In genomic region chr2:18676457-18676935, GRCm38 (mm10) we compare ENCODE assay signal across 8 mouse cellular contexts. TPM values are rescaled to one million over a fixed set of nuclear protein-coding genes. Genes with fewer than 3 reads are reported as not detected.
DNase-seq lines count a peak whose midpoint lies in the region; ATAC-seq and TF ChIP-seq lines count a peak whose summit lies in the region.

No protein-coding gene starts in this region.

- TF ChIP-seq POLR2A in liver, adult 2 months (IDR thresholded peaks at IDR 0.05; ENCODE audit: extremely low read depth, insufficient read depth, low read length), result 0 out of 2 replicates have a peak, but pooled peaks have one; percentile 24

- no peaks in the 10 kb centered on the region for H3K9me3 ChIP-seq in stomach, embryonic 14.5 days (ENCODE audit: control insufficient read depth, low read depth, low read length)

- H3K27ac ChIP-seq in liver, adult 2 months (replicated peaks; ENCODE audit: insufficient read depth, low read depth, low read length), result peak overlapping the region; percentile 71; the same call in 1 of the 2 replicates
- peak overlapping the region; percentile 92; the same call in 1 of the 2 replicates for H3K27ac ChIP-seq in stomach, embryonic 14.5 days (ENCODE audit: low read length)

- peaks cover 5% of the 10 kb centered on the region; the same call in 1 of the 2 replicates for H3K79me2 ChIP-seq in liver, adult 2 months (ENCODE audit: control insufficient read depth, insufficient read depth, low read length)

- peak overlapping the region; percentile 86 for H3K4me2 ChIP-seq in stomach, embryonic 14.5 days (replicated peaks; ENCODE audit: low read depth, low read length)

- under 1% methylated on average over 49 of the region's 64 CpGs for WGBS in liver, adult 2 months
- 0% methylated on average over 35 of the region's 64 CpGs for WGBS in stomach, embryonic 14.5 days

- peak; percentile 99 for DNase-seq in heart, adult 11 months
- DNase-seq in heart, adult 8-10 months (ENCODE audit: low spot score), result no peak
- DNase-seq in gastrocnemius, postnatal 36 days, result peak; percentile 59 to 65
- DNase-seq in kidney, adult 18-20 months, result peak; percentile 79
- peak; percentile 67 for DNase-seq in liver, adult 2 months (ENCODE audit: extremely low read depth, low read depth, low spot score)

- peak overlapping the region; percentile 82; the same call in 1 of the 2 replicates for H3K4me3 ChIP-seq in liver, adult 2 months (ENCODE audit: insufficient read depth, low read depth, low read length)
- peak overlapping the region; percentile 84 for H3K4me3 ChIP-seq in stomach, embryonic 14.5 days (ENCODE audit: low read depth, low read length)

- peak; percentile 17 for ATAC-seq in common myeloid progenitor, adult 5-6 weeks (replicated peaks; ENCODE audit: low read depth, poor library complexity, severe bottlenecking)
- ATAC-seq in monocyte, adult 5-6 weeks (replicated peaks; ENCODE audit: insufficient number of reproducible peaks, low FRiP score, low TSS enrichment, poor library complexity, severe bottlenecking), result peak; percentile 37
- ATAC-seq in stomach, embryonic 14.5 days (ENCODE audit: insufficient number of reproducible peaks, insufficient read depth, low FRiP score, low read depth), result peak; percentile 88

- peaks cover 12% of the 10 kb centered on the region for H3K4me1 ChIP-seq in liver, adult 2 months (ENCODE audit: control insufficient read depth, insufficient read depth, low read length)
- H3K4me1 ChIP-seq in stomach, embryonic 14.5 days (ENCODE audit: control insufficient read depth, insufficient read depth, low read length), result peaks cover 16% of the 10 kb centered on the region; the same call in 1 of the 2 replicates

- peak overlapping the region; percentile 90 for H3K9ac ChIP-seq in liver, adult 2 months (ENCODE audit: low read depth, low read length)
- H3K9ac ChIP-seq in stomach, embryonic 14.5 days (replicated peaks; ENCODE audit: low read depth, low read length), result peak overlapping the region; percentile 92

- intact Hi-C loops in gastrocnemius, postnatal 36 days (cut with DNase I), result loop anchor here (2.0 to 10.0 kb wide), 4 partner anchors 16 to 652 kb away; no protein-coding TSS in a partner anchor

- no peaks in the 10 kb centered on the region for H3K36me3 ChIP-seq in liver, adult 2 months (ENCODE audit: control insufficient read depth, insufficient read depth, low read length)
- no peaks in the 10 kb centered on the region for H3K36me3 ChIP-seq in stomach, embryonic 14.5 days (ENCODE audit: control insufficient read depth, insufficient read depth, low read length)

- H3K27me3 ChIP-seq in liver, adult 2 months (ENCODE audit: control insufficient read depth, insufficient read depth, low read length), result peaks cover 9% of the 10 kb centered on the region
- H3K27me3 ChIP-seq in stomach, embryonic 14.5 days (ENCODE audit: control insufficient read depth, insufficient read depth, low read length), result no peaks in the 10 kb centered on the region

- TF ChIP-seq CTCF in liver, adult 2 months (IDR thresholded peaks at IDR 0.05; ENCODE audit: low read depth, low read length), result no peak

RNA-seq across cellular contexts. Expression of gene Bmi1, which starts 0.3 kb away (rescaled TPM):
- 10 to 100 TPM; 51.9 to 74.4 (median 64.3) TPM for total RNA-seq in heart, adult 8-10 months (2022)
- 52.6 and 53.6 TPM in 2 replicates for total RNA-seq in common myeloid progenitor, adult 5-6 weeks (2017)
- 10 to 100 TPM; 37.2 to 37.6 TPM for total RNA-seq in gastrocnemius, postnatal 36 days (2021)
- 19.9 and 20.4 TPM in 2 replicates for total RNA-seq in liver, adult 2 months (2014; rRNA removed)
- 8.1 and 8.3 TPM in 2 replicates for polyA plus RNA-seq in liver, adult 2 months (2012; rRNA removed)
- 34.3 to 41.0 TPM (median 36.4 TPM) in 3 replicates for total RNA-seq in monocyte, adult 5-6 weeks (2017)
- polyA plus RNA-seq in stomach, embryonic 14.5 days (2014; fragmentation: Nextera tagmentation; extraction: Ambion mirVana), result 32.4 and 34.0 TPM in 2 replicates

RNA-seq across cellular contexts. Expression of gene Commd3, which starts 4.3 kb away (rescaled TPM):
- total RNA-seq in heart, adult 8-10 months (2022), result 100 to 1,000 TPM in 1 of 4 experiments, 10 to 100 TPM in 3; 88.6 to 108 (median 96.9) TPM
- 204 and 213 TPM in 2 replicates for total RNA-seq in common myeloid progenitor, adult 5-6 weeks (2017)
- 10 to 100 TPM; 85.1 to 91.1 TPM for total RNA-seq in gastrocnemius, postnatal 36 days (2021)
- 113 and 127 TPM in 2 replicates for total RNA-seq in liver, adult 2 months (2014; rRNA removed)
- polyA plus RNA-seq in liver, adult 2 months (2012; rRNA removed), result 80.1 and 86.5 TPM in 2 replicates
- 140 to 146 TPM (median 144 TPM) in 3 replicates for total RNA-seq in monocyte, adult 5-6 weeks (2017)
- polyA plus RNA-seq in stomach, embryonic 14.5 days (2014; fragmentation: Nextera tagmentation; extraction: Ambion mirVana), result 215 and 223 TPM in 2 replicates

RNA-seq across cellular contexts. Expression of gene Spag6, which starts 17.3 kb away (rescaled TPM):
- under 1 TPM in 3 of 4 experiments, not detected in 1; 0.38 to 0.65 (median 0.49) TPM for total RNA-seq in heart, adult 8-10 months (2022)
- not detected in 2 replicates for total RNA-seq in common myeloid progenitor, adult 5-6 weeks (2017)
- under 1 TPM; 0.77 to 0.84 TPM for total RNA-seq in gastrocnemius, postnatal 36 days (2021)
- not detected in 2 replicates for total RNA-seq in liver, adult 2 months (2014; rRNA removed)
- 0.20 TPM in 1 of 2 replicates, not detected in the other for polyA plus RNA-seq in liver, adult 2 months (2012; rRNA removed)
- total RNA-seq in monocyte, adult 5-6 weeks (2017), result 1.6 TPM in 1 of 3 replicates, not detected in the others
- polyA plus RNA-seq in stomach, embryonic 14.5 days (2014; fragmentation: Nextera tagmentation; extraction: Ambion mirVana), result 0.29 and 0.53 TPM in 2 replicates

Comparison
In these comparisons a context has a peak if more than half of its experiments do, and no peak if none do; other contexts are left out.
1. ATAC-seq: peak in every context shown above with its lines; median percentile 88 in stomach, embryonic 14.5 days; 37 in monocyte, adult 5-6 weeks; 17 in common myeloid progenitor, adult 5-6 weeks.